Mouse (Mus musculus) myocyte (in vitro differentiated cells): ENCODE measurements around the gene 1700017D01Rik. TPM values are rescaled to one million over a fixed set of nuclear protein-coding genes. Genes with fewer than 3 reads are reported as not detected.

Source experiments
- H3K27me3 ChIP-seq: one replicate; pipeline ENCODE4 v1.6.1; 2011; ENCODE audit not compliant: control insufficient read depth, insufficient read depth, insufficient read length
- H3K36me3 ChIP-seq: one replicate; pipeline ENCODE4 v1.6.1; 2011; ENCODE audit not compliant: control insufficient read depth, insufficient read depth
- H3K4me2 ChIP-seq: one replicate; pipeline ENCODE4 v1.6.1; 2011; ENCODE audit warnings: low read depth, control low read depth
- H3K4me3 ChIP-seq: one replicate; pipeline ENCODE4 v1.5.1; 2011; ENCODE audit warnings: mild to moderate bottlenecking, control low read depth, moderate library complexity
- H3K79me2 ChIP-seq: one replicate; pipeline ENCODE4 v1.6.1; 2011; ENCODE audit not compliant: control insufficient read depth, insufficient read depth
- H3ac ChIP-seq: one replicate; pipeline ENCODE4 v1.6.1; 2011; ENCODE audit not compliant: control insufficient read depth, insufficient read length
- CEBPB ChIP-seq: IDR thresholded peaks from 2 replicates; pipeline ENCODE4 v1.6.1; 2011; ENCODE audit warnings: mild to moderate bottlenecking, moderate library complexity; ENCODE audit not compliant: poor library complexity, insufficient read depth, severe bottlenecking
- E2F4 ChIP-seq: IDR thresholded peaks from one replicate; pipeline ENCODE4 v1.6.1; 2011; ENCODE audit warnings: mild to moderate bottlenecking, control low read depth, moderate library complexity; ENCODE audit not compliant: insufficient read depth
- MAX ChIP-seq: IDR thresholded peaks from one replicate; pipeline ENCODE4 v1.6.1; 2011; ENCODE audit warnings: low read depth, mild to moderate bottlenecking, control low read depth
- MYOD1 ChIP-seq, 3 experiments: IDR thresholded peaks; one replicate each; pipeline ENCODE4 v1.6.1; 2011; ENCODE audit warnings: control low read depth in 2 of 3, low read depth in 2 of 3, mild to moderate bottlenecking in 2 of 3, moderate library complexity in 1 of 3; ENCODE audit not compliant: insufficient read length in 2 of 3, control insufficient read depth in 1 of 3
- MYOG ChIP-seq, 3 experiments: IDR thresholded peaks; one replicate each; pipeline ENCODE4 v1.6.1; 2011; ENCODE audit warnings: control low read depth in 2 of 3, low read depth in 2 of 3, mild to moderate bottlenecking in 2 of 3; ENCODE audit not compliant: insufficient read length in 2 of 3, control insufficient read depth in 1 of 3, insufficient read depth in 1 of 3
- POLR2A ChIP-seq: IDR thresholded peaks from one replicate; pipeline ENCODE4 v1.6.1; 2011; ENCODE audit warnings: low read depth, mild to moderate bottlenecking, control low read depth, moderate library complexity; ENCODE audit not compliant: insufficient read length
- POLR2AphosphoS2 ChIP-seq: IDR thresholded peaks from one replicate; pipeline ENCODE4 v1.6.1; 2011; ENCODE audit warnings: low read depth, control low read depth; ENCODE audit not compliant: insufficient read length
- REST ChIP-seq: IDR thresholded peaks from one replicate; pipeline ENCODE4 v1.6.1; 2011; ENCODE audit warnings: mild to moderate bottlenecking, control low read depth, moderate library complexity; ENCODE audit not compliant: insufficient read depth, insufficient read length
- SRF ChIP-seq: IDR thresholded peaks from one replicate; pipeline ENCODE4 v1.6.1; 2011; ENCODE audit warnings: low read depth; ENCODE audit not compliant: control insufficient read depth, insufficient read length
- TCF12 ChIP-seq: IDR thresholded peaks from one replicate; pipeline ENCODE4 v1.6.1; 2011; ENCODE audit warnings: mild to moderate bottlenecking, control low read depth; ENCODE audit not compliant: poor library complexity, insufficient read depth, severe bottlenecking
- TCF3 ChIP-seq: IDR thresholded peaks from one replicate; pipeline ENCODE4 v1.6.1; 2011; ENCODE audit warnings: low read depth, control low read depth; ENCODE audit not compliant: insufficient read length
- USF1 ChIP-seq: IDR thresholded peaks from one replicate; pipeline ENCODE4 v1.6.1; 2011; ENCODE audit warnings: low read depth, mild to moderate bottlenecking, control low read depth, moderate library complexity
- polyA plus RNA-seq: library from polyadenylated mRNA; unstranded; fragments of >200 nt; fragmentation: generic; extraction: Trizol; gene quantifications from one replicate; pipeline ENCODE4 v1.2.1, GENCODE M21; 2012; ENCODE audit warnings: missing spikeins

The 1700017D01Rik gene
- polyA plus RNA-seq, 1 experiment = not detected

DNA sequence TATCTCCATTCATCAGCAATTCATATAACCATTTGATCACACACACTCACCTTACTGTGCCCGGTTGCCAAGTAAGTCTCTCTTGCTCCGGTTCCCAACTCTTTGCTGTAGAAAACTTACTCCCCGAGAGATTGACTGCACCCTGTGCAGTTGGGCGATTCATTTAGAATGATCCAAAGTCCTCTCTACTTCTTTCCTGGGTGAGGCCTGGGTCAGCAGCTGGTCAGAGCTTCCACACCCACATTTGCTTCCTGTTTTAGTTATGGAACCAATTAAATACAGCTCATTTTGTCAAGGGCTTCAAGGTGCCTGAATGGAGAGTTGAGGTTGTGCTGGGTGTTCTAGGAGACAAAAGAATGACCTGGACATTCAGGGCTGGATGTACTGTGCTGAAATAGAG is 49.7 kb downstream of the 1700017D01Rik start, which contains the start of gene Ms4a8a:
TSS of gene Ms4a8a (minus strand) at position 169 of the 400 bp plus-strand sequence.
- Histone ChIP-seq H3K79me2 (no peaks in the 10 kb centered on the region), H3K4me3 (no peak within 1 kb of the TSS), H3ac (no peak within 1 kb of the TSS), H3K4me2 (no peak within 1 kb of the TSS), H3K27me3 (no peaks in the 10 kb centered on the region), H3K36me3 (no peaks in the 10 kb centered on the region)
- TF ChIP-seq POLR2A (no peak), USF1 (no peak), MYOD1 (IDR thresholded peaks at IDR 0.05; ENCODE audit: control insufficient read depth in 1 of 3, insufficient read length in 2 of 3, low read depth in 2 of 3) (no peak), TCF12 (no peak), POLR2AphosphoS2 (no peak), TCF3 (no peak)

DNA sequence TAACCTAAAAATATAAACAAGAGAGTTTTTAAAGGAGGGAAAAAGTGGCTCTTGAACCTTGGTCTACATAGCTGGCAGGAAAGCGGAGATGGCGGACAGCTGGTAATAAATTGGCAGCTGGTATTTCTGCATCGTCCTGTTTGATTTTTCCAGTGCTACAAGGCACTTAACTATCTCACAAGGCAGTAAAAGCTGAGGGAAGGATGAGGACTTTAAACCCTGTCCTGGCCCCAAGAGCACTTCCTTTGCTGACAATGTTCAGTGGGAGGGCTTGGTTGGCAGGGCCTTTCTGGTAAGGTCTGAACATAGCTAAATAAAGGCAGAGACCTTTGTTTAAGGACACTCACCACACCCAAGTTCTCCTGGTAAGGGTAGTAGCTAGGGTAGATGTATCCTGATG is 60.3 kb downstream of the 1700017D01Rik start:
- H3K4me2 ChIP-seq = no peak overlapping the region
- no peaks in the 10 kb centered on the region for H3K36me3 ChIP-seq
- H3K27me3 ChIP-seq = no peaks in the 10 kb centered on the region
- H3K4me3 ChIP-seq = no peak overlapping the region
- no peaks in the 10 kb centered on the region for H3K79me2 ChIP-seq
- TF ChIP-seq MAX = no peak
- TF ChIP-seq TCF12 = no peak
- no peak for TF ChIP-seq POLR2A
- TF ChIP-seq REST = no peak
- TF ChIP-seq USF1 = no peak
- no peak for TF ChIP-seq SRF
- no peak for TF ChIP-seq E2F4
- no peak for TF ChIP-seq TCF3
- TF ChIP-seq CEBPB = no peak
- TF ChIP-seq MYOD1 (IDR thresholded peaks at IDR 0.05; ENCODE audit: control insufficient read depth in 1 of 3, insufficient read length in 2 of 3, low read depth in 2 of 3) = no peak
- TF ChIP-seq MYOG (IDR thresholded peaks at IDR 0.05; ENCODE audit: control insufficient read depth in 1 of 3, insufficient read depth in 1 of 3, insufficient read length in 2 of 3, low read depth in 2 of 3) = no peak
- TF ChIP-seq POLR2AphosphoS2 = no peak
- no peak overlapping the region for H3ac ChIP-seq

DNA sequence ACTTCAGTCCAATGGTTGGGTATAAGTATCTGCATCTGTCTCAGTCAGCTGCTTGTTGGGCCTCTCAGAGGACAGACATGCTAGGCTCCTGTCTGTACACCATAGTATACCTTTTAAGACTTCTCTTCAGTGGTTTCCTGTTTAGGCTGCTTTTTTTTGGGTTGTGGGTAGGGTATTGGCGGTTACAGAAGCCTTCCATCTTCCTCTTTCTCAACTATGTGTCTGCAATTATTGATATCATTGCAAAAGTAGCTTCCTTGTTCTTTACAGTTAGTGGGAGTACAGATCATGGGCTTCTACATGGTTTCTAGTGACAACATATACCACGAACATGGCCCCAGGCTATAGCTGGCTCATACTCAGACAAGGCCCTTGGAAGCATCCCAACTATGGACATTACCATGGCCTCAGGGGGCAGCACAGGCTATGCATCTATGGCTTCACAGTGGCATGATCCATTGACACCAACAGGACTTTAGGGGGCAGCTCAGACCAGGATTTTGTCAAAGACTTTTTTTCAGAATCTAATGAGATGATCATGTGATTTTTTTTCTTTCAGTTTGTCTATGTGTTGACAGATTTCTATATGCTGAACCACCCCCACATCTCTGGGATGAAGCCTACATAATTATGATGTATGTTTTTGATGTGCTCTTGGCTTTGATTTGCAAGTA is 65.3 kb downstream of the 1700017D01Rik start:
- H3K4me2 ChIP-seq = no peak overlapping the region
- H3K79me2 ChIP-seq = no peaks in the 10 kb centered on the region
- H3K36me3 ChIP-seq = no peaks in the 10 kb centered on the region
- TF ChIP-seq POLR2A (no peak), SRF (no peak), MYOD1 (IDR thresholded peaks at IDR 0.05; ENCODE audit: control insufficient read depth in 1 of 3, insufficient read length in 2 of 3, low read depth in 2 of 3) (no peak), TCF3 (no peak), MAX (no peak), POLR2AphosphoS2 (no peak), USF1 (no peak), CEBPB (no peak), TCF12 (no peak), E2F4 (no peak), MYOG (IDR thresholded peaks at IDR 0.05; ENCODE audit: control insufficient read depth in 1 of 3, insufficient read depth in 1 of 3, insufficient read length in 2 of 3, low read depth in 2 of 3) (no peak), REST (no peak)
- H3ac ChIP-seq = no peak overlapping the region
- no peaks in the 10 kb centered on the region for H3K27me3 ChIP-seq
- no peak overlapping the region for H3K4me3 ChIP-seq

DNA sequence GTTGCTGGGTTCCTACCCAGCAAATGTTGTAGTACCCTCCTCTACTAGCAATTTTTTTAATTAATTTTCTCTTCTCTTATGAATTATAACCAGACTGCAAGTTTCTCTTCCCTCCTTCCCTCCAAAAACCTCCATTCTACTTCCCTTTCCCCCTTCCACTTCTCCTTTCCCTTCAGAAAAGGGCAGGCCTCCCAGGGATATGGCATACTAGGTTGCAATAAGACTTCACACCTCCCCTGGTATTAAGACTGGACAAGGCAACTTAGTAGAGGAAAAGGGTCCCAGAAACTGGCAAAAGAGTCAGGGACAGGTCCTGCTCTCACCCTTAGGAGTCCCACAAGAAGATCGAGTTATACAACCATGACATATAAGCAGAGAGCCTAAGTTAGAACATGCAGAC is 69.8 kb downstream of the 1700017D01Rik start:
- Histone ChIP-seq H3ac (no peak overlapping the region), H3K27me3 (no peaks in the 10 kb centered on the region), H3K4me2 (no peak overlapping the region), H3K4me3 (no peak overlapping the region), H3K36me3 (no peaks in the 10 kb centered on the region), H3K79me2 (no peaks in the 10 kb centered on the region)
- TF ChIP-seq USF1 = no peak
- TF ChIP-seq REST = no peak
- TF ChIP-seq TCF12 = no peak

DNA sequence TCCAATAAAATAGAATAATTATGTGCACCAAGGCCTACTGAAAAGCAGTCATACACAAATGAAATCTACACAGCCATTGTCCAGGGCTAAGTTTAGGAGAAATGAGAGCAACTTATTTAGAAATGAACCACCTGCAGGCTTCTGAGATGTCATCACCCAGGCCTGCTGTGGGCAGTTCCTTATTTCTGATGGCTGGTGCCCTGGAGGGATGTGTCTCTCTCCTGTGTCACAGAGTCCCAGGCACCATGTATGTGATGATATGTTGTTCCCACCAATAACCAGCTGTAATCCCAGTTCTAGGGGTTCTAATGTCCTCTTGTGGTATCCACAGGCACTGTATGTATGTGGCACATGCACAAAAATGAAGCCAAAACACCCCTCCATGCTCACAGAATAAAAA is 70.7 kb downstream of the 1700017D01Rik start:
- no peaks in the 10 kb centered on the region for H3K79me2 ChIP-seq
- no peak overlapping the region for H3K4me3 ChIP-seq
- no peak for TF ChIP-seq REST
- TF ChIP-seq TCF12 = no peak
- TF ChIP-seq USF1 = no peak
- no peak for TF ChIP-seq MAX
- TF ChIP-seq SRF = no peak
- TF ChIP-seq E2F4 = no peak
- TF ChIP-seq POLR2A = no peak
- TF ChIP-seq MYOD1 (IDR thresholded peaks at IDR 0.05; ENCODE audit: control insufficient read depth in 1 of 3, insufficient read length in 2 of 3, low read depth in 2 of 3) = no peak
- TF ChIP-seq TCF3 = no peak
- no peak for TF ChIP-seq MYOG (IDR thresholded peaks at IDR 0.05; ENCODE audit: control insufficient read depth in 1 of 3, insufficient read depth in 1 of 3, insufficient read length in 2 of 3, low read depth in 2 of 3)
- TF ChIP-seq CEBPB = no peak
- no peak for TF ChIP-seq POLR2AphosphoS2
- no peaks in the 10 kb centered on the region for H3K36me3 ChIP-seq
- no peak overlapping the region for H3K4me2 ChIP-seq
- no peak overlapping the region for H3ac ChIP-seq
- no peaks in the 10 kb centered on the region for H3K27me3 ChIP-seq
